Mouse (Mus musculus) brain, embryonic 14.5 days (tissue): ENCODE results near the gene Dpf3.

Experiments
- CTCF ChIP-seq: fragments of 200-500 bp; IDR thresholded peaks from 2 replicates; pipeline ENCODE4 v1.5.1; 2012; ENCODE audit warnings: inconsistent platforms, mild to moderate bottlenecking, moderate library complexity, borderline replicate concordance; ENCODE audit not compliant: insufficient read depth, insufficient read length; ENCODE audit errors: extremely low read depth
- POLR2A ChIP-seq: fragments of 200-500 bp; IDR thresholded peaks from 2 replicates; pipeline ENCODE4 v1.6.1; 2012; ENCODE audit warnings: mild to moderate bottlenecking, inconsistent platforms, borderline replicate concordance; ENCODE audit not compliant: poor library complexity, insufficient read depth, insufficient read length, severe bottlenecking; ENCODE audit errors: extremely low read depth

- TF ChIP-seq CTCF (no peak), POLR2A (no peak)
Observed at GRCm38 (mm10) chr12:83494196-83494595, 6.7 kb upstream of the Dpf3 start.
